Mouse (Mus musculus) CD4-positive helper T cell, adult 2 months (primary cell): Measurements from ENCODE around the gene C1ql4.
A peak's percentile ranks its signal among the peaks of the same experiment; 100 is the strongest.
"Not testable (repeated sequence)": the region's sequence is repeated elsewhere in the genome, so short reads cannot be mapped to it uniquely, and the experiment has no call there.

Experiments used
- DNase-seq: peaks from one replicate; pipeline ENCODE4 v3.0.0-alpha.2; 2012; ENCODE audit warnings: low read depth, missing footprints, low spot score

C1ql4 gene

GRCm38 (mm10) chr15:99074600-99075333 lies 12.8 kb downstream of the C1ql4 start:
- peak; percentile 94 for DNase-seq

DNA sequence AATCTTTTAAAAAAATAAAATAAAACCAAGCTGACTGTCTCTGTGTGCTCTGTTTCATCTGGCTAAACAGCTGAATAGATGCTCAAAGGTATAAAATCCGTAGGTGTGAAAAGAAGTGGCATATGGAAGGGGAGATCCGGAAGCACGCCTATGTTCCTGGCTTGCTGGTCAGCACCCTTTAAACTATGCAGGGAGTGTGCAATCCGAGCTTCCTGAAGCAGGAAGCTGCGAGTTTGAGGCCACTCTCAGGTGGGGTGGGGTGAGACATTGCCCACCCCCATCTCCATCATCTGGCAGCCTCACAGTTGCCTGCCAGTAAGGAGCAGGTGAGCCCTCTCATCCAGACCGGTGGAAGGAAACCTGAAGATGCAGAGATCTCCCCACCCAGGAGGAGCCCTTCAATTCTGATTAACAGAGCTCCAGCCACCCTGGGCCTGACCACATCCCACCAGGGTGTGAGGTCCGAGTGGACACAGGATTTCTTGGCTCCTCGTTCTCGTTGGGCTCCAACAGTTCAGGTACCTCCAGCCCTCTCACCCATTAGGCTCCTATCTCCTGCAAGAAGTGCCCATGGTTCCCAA lies 13.5 kb downstream of the C1ql4 start, which contains the start of gene Troap:
TSS of gene Troap (plus strand) at position 557 of the 581 bp plus-strand sequence.
- no peak for DNase-seq

DNA sequence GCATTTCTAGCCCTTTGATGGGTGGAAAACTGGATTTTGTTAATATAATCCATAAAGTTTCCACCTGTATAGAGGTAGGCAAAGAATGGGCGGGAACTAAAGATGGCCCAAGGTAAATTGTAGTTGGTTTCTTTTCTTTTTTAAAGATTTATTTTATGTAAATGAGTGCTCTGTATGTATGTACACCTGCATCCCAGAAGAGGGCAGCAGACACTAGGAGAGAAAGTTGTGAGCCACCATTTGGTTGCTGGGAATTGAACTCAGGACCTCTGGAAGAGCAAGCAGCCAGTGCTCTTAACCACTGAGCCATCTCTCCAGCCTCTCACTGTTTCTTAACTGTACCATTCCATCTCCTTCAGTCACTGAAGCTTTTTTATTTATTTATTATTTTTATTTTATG lies 15.6 kb downstream of the C1ql4 start:
- no peak for DNase-seq

GRCm38 (mm10) chr15:99065557-99066165 lies 22.0 kb downstream of the C1ql4 start:
- peak; percentile 74 for DNase-seq

DNA sequence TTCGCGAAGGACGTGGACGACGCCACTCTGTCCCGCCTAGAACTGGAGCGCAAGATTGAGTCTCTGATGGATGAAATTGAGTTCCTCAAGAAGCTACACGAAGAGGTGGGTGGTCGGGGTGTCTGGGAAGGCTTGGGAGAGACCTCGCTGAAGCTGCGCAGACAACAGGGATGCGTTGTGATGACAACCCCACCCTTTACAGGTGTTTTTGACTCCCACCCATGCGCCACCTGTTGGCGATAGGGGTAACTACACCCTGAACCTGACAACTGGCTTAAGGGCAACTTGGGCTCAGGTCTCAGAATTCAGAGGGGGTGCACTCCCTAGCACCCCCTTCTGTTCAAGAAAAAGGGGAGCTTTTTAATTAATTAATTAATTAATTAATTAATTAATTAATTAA lies 31.3 kb downstream of the C1ql4 start:
- DNase-seq: peak; percentile 66

- peak; percentile 35 for DNase-seq
Observed at GRCm38 (mm10) chr15:99055511-99055961, 32.1 kb downstream of the C1ql4 start.

DNA sequence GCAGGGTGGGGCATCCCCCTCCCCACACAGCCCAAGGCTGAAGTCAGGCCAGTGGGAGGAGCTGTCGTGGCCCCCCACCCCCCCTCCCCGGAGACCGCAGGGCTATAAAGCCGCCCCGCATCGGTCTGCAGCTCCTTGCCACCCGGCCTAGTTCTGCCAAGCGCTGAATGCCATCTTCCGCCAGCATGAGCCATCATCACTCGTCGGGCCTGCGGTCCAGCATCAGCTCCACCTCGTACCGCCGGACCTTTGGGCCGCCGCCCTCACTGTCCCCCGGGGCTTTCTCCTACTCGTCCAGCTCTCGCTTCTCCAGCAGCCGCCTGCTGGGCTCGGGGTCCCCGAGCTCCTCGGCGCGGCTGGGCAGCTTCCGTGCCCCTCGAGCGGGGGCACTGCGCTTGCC lies 32.6 kb downstream of the C1ql4 start, which contains the start of gene Prph:
TSS of gene Prph (plus strand) at position 135 of the 400 bp plus-strand sequence.
- DNase-seq: no peak

DNA sequence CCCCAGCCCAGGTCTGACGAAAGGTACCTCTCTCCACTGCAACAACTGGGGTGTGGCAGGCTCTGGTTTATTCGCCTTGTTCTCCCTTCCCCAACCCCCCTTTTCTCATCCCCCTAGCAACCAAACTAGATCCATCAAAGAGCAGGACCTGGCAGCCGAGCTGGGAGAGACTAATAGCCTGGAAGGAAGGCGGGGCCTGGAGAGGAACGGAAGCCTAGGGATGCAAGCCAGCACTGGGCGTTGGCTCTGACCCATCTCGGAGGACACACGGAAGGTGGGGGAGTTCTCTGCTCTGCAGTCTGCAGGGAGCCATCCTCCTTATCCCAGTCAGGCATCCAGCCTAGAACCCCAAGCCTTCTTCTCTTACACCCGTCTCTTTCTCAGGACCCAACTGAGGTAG lies 34.2 kb downstream of the C1ql4 start:
- no peak for DNase-seq

GRCm38 (mm10) chr15:99049473-99050253 lies 38.0 kb downstream of the C1ql4 start:
- DNase-seq: peak; percentile 65

- not testable (repeated sequence) for DNase-seq
Observed at GRCm38 (mm10) chr15:99045734-99046133, 41.9 kb downstream of the C1ql4 start.

DNA sequence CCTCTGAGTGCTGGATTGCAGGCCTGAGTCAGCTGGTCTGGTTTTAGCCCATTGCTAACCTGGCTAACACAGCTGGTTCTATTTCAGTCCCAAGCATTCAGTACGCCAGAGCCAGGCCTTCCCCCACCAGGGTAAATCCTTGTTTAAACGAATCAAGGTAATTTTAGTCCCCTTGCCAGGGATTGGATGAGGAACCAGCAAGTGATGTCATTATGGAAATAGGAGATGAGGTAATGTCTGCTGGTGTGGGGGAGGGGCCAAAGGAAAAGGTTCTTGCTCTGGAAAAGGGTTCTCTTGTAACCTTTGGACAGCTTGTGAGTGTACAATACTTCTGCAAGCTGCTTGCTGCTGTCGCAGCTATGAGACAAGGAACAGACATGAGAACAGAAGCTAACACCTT lies 42.8 kb downstream of the C1ql4 start:
- no peak for DNase-seq

GRCm38 (mm10) chr15:99042334-99042733 lies 45.3 kb downstream of the C1ql4 start:
- no peak for DNase-seq

- no peak for DNase-seq
Observed at GRCm38 (mm10) chr15:99040920-99041856, 46.4 kb downstream of the C1ql4 start.

DNA sequence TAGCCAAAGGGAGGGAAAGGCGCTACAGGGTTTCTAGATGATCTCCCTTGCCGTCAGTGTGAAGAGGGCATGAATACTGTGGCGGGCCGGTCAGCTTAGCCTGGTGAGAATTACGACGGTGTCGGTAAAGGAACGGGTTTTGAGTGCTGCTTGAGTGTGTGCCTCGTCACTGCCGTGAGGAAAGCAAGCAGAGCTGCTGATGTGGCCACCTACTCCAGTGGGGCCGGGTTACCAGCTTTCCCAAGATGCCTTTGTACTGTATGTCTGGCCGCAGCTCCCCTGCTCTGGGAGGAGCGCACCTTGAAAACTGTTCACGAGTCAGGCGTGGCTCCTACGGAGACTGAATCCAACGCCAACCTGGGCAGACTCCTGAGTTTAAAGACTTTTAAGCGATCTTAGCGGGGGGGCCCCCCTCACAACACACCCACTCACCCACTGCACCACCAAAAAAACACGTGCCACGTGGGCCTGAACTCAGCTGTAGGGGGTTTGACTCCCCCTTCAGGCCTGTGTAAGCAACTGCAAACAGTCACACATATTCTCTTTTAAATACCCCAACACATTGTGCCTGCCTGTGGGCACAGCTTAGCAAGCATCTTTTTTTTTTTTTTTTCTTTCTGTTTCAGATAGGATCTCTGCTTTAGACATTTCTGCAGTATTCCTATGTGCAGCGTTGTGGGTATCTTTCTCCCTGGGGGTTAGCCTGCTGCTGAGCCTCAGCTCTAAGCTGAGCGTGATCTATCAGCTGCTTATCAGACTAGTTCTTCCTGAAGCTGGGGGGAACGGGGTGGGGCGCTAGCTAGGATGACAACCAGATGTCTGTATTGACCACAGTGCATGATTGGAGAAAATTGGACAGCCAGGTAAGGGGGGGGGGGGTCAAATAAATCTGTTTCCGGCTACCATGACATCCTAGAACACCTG lies 47.4 kb downstream of the C1ql4 start:
- DNase-seq: no peak

DNA sequence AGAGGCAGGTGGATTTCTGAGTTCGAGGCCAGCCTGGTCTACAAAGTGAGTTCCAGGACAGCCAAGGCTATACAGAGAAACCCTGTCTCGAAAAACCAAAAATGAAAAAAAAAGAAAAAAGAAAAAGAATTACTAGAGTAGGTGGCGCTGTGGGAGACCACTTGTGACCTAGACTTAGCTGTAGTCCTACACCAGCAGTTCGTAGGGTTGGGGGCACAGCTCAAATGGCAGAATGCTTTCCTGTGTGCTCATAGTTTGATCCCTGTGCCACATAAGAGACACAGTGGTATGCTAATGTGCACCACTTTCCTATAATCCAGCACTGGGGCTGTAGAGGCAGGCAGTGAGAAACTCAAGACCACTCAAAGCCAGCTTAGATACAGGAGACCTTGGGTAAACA lies 48.3 kb downstream of the C1ql4 start:
- DNase-seq: no peak

- no peak for DNase-seq
Observed at GRCm38 (mm10) chr15:99038797-99039196, 48.8 kb downstream of the C1ql4 start.

- no peak for DNase-seq
Observed at GRCm38 (mm10) chr15:99038025-99038424, 49.6 kb downstream of the C1ql4 start.

- no peak for DNase-seq
Observed at GRCm38 (mm10) chr15:99036249-99036905, 51.2 kb downstream of the C1ql4 start.

DNA sequence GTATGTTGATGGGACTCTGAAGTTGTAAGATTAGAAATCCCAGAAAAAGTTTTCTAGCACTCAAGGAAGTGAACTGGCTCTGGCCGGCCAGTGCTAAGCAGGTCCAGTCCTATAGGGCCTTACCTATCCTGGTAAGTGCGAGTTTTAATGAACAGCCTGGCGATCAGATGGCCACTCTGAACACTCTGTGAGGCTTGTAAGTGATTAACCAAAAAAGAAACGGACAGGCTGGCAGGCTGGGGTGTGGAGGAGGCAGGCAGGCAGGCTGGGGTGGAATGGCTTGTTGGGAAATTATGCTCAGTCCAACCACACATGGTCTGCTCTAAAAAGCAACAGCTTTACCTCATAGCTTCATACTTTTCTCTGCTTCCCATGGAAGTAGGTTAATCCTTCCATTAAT lies 52.2 kb downstream of the C1ql4 start:
- DNase-seq: no peak
